Comparison of ENCODE assay signal across 8 mouse cellular contexts in genomic region chr15:51730805-51731412, GRCm38 (mm10).
A peak's percentile ranks its signal among the peaks of the same experiment; 100 is the strongest.
DNase-seq lines count a peak whose midpoint lies in the region; ATAC-seq and TF ChIP-seq lines count a peak whose summit lies in the region.

No protein-coding gene starts in this region.

- peak; percentile 81 to 85 for DNase-seq in adrenal gland, adult (ENCODE audit: inconsistent age in 2 of 2, low spot score in 1 of 2)
- no peak for DNase-seq in adrenal gland, postnatal 4 days (ENCODE audit: low spot score in 2 of 2)
- DNase-seq in NIH3T3 (ENCODE audit: low read depth), result peak; percentile 72
- DNase-seq in gastrocnemius, adult 2 months, result peak; percentile 89
- peak; percentile 13 to 27 for DNase-seq in left cerebral cortex, adult 2 months (ENCODE audit: extremely low spot score in 1 of 2, low spot score in 2 of 2)
- peak; percentile 63 to 65 for DNase-seq in right cerebral cortex, postnatal 10 days (ENCODE audit: low spot score in 2 of 2)
- no peak for DNase-seq in thymus, postnatal 25 days
- DNase-seq in hindbrain, embryonic 14.5 days (ENCODE audit: low spot score), result no peak

- no peaks in the 10 kb centered on the region for H3K27me3 ChIP-seq in hindbrain, embryonic 14.5 days (ENCODE audit: control insufficient read depth, insufficient read depth, low read length)

- TF ChIP-seq CTCF in gastrocnemius, adult 2 months (IDR thresholded peaks at IDR 0.05), result no peak
- no peak for TF ChIP-seq CTCF in left cerebral cortex, adult 2 months (IDR thresholded peaks at IDR 0.05)

- no peak overlapping the region for H3K4me2 ChIP-seq in hindbrain, embryonic 14.5 days (replicated peaks)

- no peak overlapping the region; the same call in 1 of the 2 replicates for H3K4me3 ChIP-seq in gastrocnemius, adult 2 months
- H3K4me3 ChIP-seq in left cerebral cortex, adult 2 months, result no peak overlapping the region
- no peak overlapping the region for H3K4me3 ChIP-seq in hindbrain, embryonic 14.5 days (replicated peaks; ENCODE audit: low read length)

- H3K27ac ChIP-seq in gastrocnemius, adult 2 months, result peak overlapping the region; percentile 95
- no peak overlapping the region for H3K27ac ChIP-seq in left cerebral cortex, adult 2 months
- H3K27ac ChIP-seq in hindbrain, embryonic 14.5 days, result no peak overlapping the region

- H3K4me1 ChIP-seq in hindbrain, embryonic 14.5 days (replicated peaks; ENCODE audit: control insufficient read depth, insufficient read depth, low read length), result no peaks in the 10 kb centered on the region

- H3K9me3 ChIP-seq in hindbrain, embryonic 14.5 days (ENCODE audit: control insufficient read depth, low read length), result no peaks in the 10 kb centered on the region

- H3K36me3 ChIP-seq in hindbrain, embryonic 14.5 days (replicated peaks; ENCODE audit: control insufficient read depth, insufficient read depth), result no peaks in the 10 kb centered on the region

- intact Hi-C loops in gastrocnemius, adult 2 months (cut with DNase I), result no loop called here
- intact Hi-C loops in left cerebral cortex, adult 2 months (cut with DNase I), result no loop called here

- ATAC-seq in hindbrain, embryonic 14.5 days (ENCODE audit: low FRiP score), result no peak

- WGBS in hindbrain, embryonic 14.5 days, result 74% methylated on average over 12 of the region's 12 CpGs

- no peak overlapping the region for H3K9ac ChIP-seq in hindbrain, embryonic 14.5 days

Comparison
In these comparisons a context has a peak if more than half of its experiments do, and no peak if none do; other contexts are left out.
1. DNase-seq: peak in adrenal gland, adult (2 of 2), NIH3T3 (single experiment), gastrocnemius, adult 2 months (single experiment), left cerebral cortex, adult 2 months (2 of 2) and right cerebral cortex, postnatal 10 days (2 of 2); none in adrenal gland, postnatal 4 days (0 of 2), thymus, postnatal 25 days (single experiment) and hindbrain, embryonic 14.5 days (single experiment).